Mouse (Mus musculus) bone marrow, adult 2 months (tissue): ENCODE measurements around the gene Sipa1l3.

ENCODE experiments used
- CTCF ChIP-seq: fragments of 200-500 bp; IDR thresholded peaks from 2 replicates; pipeline ENCODE4 v1.5.1; 2011; ENCODE audit warnings: low read length, control low read depth; ENCODE audit not compliant: control insufficient read depth, insufficient read depth
- POLR2A ChIP-seq: fragments of 200-500 bp; IDR thresholded peaks from 2 replicates; pipeline ENCODE4 v1.6.1; 2011; ENCODE audit warnings: low read depth, mild to moderate bottlenecking, control low read depth, low read length, borderline replicate concordance; ENCODE audit not compliant: control insufficient read depth

GRCm38 (mm10) chr7:29520794-29521193 is 2.4 kb upstream of the Sipa1l3 start:
- no peak for TF ChIP-seq CTCF
- no peak for TF ChIP-seq POLR2A
